Mouse (Mus musculus) c-Kit-positive CD71-positive TER-119-positive erythroid progenitor cells, embryonic 14.5 days (primary cell): ENCODE data around the gene Map4k2.
"Not testable (repeated sequence)": the region's sequence is repeated elsewhere in the genome, so short reads cannot be mapped to it uniquely, and the experiment has no call there.

Source experiments
- DNase-seq: peaks from one replicate; pipeline ENCODE4 v3.0.0-alpha.2; 2013; ENCODE audit warnings: low spot score

Map4k2 gene

DNA sequence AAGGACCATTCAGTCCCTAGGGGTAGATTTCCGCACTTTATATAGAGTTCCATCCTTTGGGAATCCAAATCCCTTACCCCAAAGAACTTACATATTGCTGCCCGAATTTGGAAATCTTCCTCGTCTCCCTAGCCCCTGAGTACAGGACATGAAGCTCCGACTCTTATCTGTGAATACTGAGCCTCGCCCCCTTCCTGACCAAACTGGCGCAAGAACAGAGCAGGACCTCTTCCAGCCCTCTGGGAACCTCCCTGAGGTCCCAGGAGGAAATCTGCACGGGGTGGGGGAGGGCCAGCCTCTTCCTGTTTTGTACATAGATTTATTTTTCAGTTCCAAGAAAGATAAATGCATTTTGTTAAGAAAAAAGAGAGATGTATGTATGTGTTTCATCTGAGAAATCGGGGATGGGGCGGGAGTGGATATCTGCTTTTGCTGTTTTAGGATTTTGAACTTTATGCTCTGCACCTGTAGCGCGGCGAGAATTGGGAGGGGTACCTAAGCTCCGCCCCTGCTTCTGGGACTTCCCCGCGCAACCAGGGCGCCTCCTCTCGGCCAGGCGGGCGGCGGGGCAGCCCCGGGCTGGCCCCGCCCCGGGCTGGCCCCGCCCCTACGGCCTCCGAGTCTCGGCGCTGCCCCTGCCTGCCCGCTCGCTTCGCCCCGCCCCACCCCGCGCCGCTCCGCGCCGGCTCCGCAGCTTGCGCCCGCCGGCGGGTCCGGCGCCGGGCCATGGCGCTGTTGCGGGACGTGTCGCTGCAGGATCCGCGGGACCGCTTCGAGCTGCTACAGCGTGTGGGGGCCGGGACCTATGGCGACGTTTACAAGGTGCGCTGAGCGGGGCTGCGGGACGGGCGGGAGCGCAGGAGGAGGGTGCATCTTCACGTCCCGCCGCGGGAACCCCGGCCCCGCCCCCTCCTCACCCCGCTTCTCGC lies at the start of gene Map4k2:
Gene Map4k2 (plus strand): TSS at position 612 of the 929 bp plus-strand sequence.
- DNase-seq, result peak; percentile 78

DNA sequence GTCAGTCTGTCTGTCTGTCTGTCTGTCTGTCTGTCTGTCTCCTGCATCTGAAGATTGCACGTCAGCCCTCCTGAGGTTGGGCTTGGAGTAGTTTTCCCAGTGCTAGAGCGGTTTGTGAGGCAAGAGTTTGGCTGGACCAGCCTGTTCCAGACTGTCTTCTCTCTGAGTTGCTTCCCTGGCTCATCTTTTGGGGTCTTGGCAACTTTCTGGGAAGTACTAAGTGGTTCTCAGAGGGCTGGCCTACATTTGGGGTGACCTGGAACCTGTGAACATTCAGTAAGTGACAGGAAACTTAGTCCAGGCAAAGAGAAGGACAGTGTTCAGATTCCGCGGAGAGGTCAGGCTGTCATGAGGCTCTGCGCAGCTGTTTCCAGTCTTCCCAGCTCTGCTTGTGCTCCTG lies 48.7 kb upstream of the Map4k2 start:
- DNase-seq, result no peak

DNA sequence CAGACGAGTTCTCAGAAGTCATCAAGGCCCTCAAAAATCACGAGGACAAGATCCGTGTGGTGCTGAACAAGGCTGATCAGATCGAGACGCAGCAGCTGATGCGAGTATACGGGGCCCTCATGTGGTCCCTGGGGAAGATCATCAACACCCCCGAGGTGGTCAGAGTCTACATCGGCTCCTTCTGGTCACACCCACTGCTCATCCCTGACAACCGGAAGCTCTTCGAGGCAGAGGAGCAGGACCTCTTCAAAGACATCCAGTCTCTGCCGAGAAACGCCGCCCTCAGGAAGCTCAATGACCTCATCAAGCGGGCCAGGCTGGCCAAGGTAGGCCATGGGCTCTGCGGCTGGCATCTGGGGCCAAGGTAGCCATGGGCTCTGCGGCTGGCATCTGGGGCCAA lies 46.6 kb upstream of the Map4k2 start:
- DNase-seq, result no peak

DNA sequence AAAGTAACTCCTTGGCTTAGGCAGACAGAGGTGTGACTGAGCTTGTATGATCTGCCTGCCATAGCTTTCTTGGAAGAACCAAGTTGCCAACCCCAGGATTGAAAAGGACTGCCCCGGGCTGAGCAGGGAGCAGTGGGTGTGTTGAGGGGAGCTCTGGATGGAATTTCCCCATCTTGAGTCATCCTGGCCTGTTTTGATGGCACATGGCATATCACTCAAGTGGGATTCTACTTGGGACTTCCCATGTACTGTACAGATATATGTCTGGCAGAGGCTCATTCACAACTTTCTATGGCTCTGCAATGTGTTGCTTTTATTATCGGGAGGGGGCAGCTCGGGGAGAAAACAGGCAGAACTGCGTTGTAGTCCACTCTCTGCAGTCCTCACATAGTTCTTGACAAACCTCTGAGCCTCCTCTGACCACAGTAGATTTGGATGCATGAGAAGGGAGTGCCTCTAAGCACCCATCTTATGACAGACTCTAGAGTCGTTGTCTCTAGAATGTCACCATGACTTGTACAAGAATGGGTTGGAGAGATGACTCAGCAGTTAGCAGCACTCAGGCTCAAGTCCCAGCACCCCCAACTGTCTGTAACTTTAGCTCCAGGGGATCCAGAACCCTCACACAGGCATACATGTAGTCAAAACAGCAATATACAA lies 44.3 kb upstream of the Map4k2 start:
- no peak for DNase-seq

DNA sequence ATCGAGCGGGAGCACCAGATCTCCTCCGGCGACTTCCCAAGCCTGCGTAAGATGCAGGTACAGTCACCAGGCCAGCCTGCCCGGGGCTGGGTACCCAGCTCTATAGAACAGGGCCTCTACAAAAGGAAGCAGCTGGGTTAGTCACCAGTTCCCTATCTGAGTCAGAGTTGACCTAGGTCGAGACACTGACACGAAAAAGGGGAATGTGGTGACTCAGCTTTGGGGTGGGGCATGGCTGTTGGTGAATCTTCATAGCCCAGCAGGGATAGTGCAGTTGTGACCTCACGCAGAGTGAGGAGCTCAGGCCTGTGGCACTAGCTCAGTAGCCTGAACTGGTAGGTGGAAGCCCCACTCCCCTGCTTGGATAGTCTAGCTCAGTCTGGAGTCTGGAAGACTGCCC lies 43.3 kb upstream of the Map4k2 start:
- peak; percentile 79 for DNase-seq

DNA sequence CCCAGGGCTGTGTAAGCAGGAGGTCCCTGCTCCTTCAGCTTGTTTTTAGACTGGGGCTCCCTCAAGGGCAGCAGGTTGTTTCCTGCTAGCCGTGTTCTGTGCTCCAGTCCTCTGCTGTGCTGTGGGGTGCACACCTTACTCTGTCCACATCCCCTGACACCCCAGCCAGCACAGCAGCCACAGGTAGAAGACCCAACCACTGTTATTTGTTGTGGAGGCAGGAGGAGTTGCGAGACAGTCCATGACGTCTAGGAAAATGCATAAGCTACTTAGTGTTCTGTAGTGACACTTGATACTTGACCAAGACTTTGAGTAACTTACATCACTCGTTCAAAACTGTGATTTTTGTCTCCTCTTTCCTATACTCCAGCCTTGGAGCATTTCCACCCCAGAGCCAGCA lies 41.9 kb upstream of the Map4k2 start:
- DNase-seq, result no peak

DNA sequence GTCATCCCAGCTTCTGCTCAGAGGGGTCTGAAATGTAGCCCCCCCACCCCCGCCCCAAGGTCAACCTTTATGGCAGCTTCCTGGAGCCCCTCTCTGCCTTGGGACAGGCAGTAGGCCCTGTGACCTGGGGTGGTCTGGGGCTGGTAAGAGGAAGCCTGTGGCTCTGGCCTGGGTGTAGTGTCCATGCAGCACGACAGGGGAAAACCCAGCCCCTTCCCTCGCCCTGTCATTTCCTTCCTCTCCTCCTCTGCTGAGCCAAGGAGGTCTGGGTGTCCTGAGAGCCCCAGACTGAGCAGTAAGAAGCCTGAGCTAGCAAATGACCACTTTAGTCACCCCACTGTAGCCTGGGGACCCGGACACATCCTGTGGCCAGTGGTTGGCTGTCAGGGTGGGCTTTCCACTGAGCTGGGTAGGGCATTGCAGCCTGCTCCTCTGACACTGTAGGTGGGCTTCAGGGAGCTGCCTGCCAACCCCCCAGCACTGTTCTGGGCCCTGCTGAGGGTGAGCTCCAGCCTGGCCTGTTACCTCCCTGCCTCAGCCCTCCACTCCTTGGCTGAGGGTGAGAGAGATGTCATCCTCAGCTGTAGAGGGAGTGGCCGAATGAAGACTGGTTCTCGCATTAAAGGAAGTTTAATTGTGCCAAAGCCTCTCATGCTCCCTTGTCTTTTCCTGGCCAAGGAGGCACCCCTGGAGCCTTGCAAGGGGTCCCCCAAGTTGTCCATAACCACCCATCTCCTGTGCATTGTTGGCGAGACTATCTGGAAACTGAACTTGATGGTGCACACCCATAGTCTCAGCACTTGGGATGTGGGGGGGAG lies 41.3 kb upstream of the Map4k2 start:
- no peak for DNase-seq

DNA sequence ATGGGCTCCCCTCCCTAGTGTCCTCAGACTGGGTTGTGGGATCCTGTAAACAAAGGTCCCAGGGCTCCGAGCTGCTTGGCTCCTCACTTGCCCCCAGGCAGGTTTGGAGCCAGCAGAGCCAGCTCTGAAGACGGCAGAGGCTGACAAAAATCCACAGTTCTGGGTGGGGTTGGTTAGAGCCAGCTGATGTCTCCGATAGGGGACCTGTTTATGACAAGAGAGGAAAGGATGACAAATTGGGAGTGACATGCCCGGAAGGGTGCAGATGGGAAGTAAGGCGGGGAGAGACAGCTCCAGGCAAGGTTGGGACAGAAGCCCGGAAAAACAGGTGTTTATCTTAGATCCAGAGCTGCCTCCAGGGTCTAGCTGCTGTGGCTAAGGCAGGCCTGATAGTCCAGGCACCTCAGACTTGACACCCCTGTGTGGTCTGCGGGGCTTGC lies 40.5 kb upstream of the Map4k2 start:
- peak; percentile 80 for DNase-seq

DNA sequence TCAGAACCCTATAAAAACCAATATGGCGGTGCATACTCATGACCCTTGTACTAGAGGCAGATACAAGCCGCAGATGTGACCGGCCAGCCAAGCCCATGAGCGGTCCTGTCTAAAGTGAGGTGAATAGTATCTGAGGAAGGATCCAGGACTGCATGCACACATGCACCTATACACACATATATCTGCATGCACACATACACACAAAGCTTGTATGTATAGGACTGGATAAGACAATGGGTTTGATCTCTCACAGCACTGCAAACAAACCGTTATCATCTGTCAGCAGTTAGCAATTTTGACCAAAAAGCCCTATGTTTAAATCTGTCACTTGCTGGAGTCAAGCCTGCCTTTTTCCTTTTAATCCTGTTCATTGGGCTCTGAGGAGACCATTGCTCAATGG lies 38.8 kb upstream of the Map4k2 start:
- no peak for DNase-seq

DNA sequence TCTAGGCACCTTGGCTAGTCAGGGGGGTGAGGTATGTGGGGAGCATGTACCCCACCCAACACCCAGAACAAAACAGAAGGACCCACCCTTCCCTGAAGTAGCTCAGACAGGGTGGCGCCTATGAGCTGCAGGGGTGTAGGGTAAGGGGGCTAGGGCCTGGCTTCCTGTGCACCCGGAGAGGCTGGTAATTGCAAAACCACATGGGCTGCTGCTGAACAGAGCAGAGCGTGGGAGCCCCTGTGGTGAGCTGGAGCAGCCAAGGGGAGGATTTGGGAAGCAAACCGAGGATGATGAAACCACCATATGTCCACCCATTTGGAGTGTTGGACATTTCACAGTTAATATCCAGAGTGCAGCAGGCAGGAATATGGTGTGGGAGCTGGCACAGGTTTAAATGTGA lies 38.4 kb upstream of the Map4k2 start:
- DNase-seq, result no peak

DNA sequence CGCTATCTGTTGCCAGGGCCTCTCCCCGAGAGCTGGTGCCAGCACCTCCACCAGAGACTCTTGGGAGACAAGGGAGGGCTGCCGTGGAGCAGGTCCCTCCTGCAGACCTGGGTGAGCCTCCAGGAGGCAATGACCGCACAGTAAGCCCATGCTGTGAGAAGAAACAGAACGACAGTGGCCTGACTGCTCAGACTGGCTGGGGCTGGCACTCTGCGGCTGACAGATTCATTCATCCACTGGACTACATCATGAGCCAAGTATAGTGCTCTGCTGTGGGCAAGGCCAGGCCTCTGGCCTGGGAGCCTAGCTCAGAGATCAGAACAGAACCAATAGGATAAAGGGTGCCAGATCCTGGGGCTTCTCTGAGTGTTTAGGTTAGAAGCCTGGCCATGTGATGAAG lies 37.1 kb upstream of the Map4k2 start:
- DNase-seq, result no peak

DNA sequence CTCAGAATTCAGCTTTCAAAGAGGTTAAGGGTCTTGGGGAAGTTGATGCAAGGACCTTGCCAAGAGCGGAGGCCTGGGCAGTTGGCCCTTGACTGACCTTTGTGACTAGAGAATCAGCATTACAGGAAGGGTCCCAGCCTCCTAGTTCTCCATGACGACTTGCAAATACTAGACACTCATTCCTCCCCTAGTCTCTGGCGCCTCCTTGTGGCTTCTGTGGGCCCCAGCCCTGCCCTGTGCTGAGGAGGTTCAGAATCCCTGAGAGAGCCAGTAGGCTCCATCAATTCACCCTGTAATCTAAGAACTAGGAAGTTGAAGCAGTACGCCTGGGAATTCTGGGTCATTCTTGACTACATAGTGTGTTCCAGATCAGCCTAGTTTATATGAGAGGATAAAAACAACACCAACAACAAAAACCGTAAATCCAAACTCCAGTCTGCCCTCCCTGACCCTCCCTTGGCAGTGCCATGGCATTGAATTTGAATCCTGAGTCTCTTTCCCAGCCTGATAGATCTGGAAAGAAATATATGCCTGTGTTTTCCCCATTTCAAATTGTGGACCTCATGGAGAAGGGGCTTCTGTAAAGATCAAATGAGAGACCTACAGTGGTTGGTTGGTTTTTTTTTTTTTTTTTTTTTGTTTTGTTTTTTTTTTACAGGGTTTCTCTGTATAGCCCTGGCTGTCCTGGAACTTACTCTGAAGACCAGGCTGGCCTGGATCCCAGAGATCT lies 36.0 kb upstream of the Map4k2 start:
- peak; percentile 94 for DNase-seq

DNA sequence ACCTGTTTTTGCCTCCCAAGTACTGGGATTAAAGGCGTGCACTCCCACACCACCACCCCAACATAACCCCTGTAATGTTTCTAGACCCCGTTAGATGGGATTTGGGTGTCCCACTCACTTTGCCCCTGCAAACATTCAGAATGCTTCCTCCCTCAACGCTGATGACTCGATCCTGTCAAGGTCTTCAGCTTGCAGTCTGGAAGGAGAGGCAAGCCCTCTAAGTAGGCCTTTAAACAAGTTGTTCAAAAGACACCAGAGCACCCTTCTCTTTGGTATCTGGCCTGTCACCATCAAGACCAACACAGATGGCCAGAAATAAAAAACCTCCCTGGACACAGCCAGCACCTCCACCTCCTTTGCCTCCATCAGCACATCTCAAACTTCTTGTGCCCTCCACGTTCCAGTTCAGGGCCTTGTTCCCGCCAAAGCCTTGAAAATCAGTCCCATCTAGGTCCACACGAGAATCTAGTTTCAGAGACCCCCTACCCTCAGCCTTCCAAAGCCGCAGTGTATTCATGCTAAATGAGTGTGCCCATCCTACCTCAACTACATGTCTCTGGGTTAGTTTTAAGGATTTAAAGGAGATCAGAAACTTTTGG lies 35.3 kb upstream of the Map4k2 start:
- no peak for DNase-seq

DNA sequence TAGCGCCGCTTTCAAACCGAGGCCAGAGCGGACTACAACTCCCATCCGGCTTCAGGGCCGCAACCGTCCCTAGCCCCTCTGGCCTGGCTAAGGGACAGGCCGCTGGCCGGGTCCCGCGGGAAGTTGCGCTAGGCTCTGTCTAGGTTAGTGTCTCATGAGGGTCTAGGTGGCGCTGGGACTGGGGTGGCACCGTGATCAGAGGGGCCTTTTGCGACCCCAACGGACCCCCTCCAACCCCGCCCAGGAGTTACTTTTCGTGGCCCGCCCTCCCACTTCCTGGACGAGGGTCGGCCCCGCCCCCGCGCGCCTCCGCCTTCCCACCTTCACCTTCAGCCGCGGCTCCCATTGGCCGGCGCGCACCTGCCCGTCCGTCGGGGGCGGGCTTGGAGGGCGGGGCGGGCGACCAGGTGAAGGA lies 34.8 kb upstream of the Map4k2 start, which contains the start of gene Cdc42bpg:
Gene Cdc42bpg (plus strand): TSS at position 320 of the 415 bp plus-strand sequence.
- DNase-seq, result peak; percentile 81

DNA sequence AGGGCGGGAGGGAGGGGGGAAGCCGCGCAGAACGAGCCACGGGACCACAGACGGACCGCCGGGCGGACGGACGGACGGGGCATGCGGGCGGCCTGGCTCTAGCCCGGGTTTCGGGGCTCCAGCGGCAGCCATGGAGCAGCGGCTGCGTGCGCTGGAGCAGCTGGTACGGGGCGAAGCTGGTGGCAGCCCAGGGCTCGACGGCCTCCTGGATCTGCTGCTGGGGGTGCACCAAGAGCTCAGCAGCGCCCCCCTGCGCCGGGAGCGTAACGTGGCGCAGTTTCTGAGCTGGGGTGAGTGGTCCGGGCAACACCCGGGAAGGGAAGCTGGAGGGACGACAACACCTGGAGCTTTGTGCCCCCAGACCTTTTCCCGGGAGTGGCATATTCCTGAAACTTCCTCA lies 34.3 kb upstream of the Map4k2 start:
- DNase-seq, result peak; percentile 73

DNA sequence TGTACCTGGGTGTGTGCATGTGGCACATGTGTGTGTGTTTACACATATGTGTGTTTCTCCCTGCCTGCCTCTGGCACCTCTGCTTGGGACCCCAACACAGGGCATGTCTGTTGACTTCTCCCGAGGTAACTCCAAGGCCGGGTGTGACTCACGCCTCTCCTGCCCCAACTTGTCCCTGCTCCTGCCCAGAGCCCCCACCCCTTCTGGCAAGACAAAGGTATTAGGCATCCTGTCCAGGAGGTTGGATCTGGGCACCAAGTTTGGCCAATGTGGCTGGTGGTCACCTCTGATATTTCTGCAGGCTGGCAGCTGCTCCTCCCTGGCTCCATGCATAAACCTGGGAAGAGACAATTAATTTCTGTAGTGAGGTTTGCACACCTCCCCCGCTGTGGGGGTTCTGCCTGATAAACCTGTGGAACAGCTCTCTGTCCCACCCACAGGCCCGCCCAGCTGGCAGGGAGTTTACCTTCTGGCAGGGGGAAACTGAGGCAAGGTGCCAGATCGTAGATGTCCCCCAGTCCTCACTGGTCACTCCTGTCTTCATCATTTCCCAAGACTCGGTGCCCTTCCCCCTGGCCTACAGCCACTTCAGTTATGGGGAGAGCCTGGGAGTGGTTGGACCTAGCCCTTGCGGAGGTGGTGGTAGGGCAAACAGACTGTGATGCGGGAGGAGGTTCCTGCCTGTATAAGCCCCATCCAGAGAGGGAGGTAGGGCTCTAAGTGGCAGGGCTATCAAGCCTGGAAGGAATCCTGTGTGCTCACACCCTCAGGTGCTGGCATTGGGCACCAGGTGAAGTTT lies 33.0 kb upstream of the Map4k2 start:
- DNase-seq, result no peak

DNA sequence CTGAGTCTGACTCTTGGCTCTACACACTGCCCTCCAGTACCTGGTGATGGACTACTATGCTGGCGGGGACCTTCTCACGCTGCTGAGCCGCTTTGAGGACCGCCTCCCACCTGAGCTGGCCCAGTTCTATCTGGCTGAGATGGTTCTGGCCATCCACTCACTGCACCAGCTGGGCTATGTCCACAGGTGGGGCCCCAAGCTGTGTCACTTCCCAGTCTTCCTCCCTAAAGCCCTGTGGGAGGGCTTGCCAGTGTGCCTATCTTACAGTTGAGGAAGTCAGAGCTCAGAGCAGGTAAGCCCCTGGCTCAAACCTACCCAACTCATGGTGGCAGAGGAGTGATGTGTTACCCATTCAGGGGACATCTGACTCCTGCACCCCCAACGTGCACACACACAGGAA lies 30.8 kb upstream of the Map4k2 start:
- no peak for DNase-seq

DNA sequence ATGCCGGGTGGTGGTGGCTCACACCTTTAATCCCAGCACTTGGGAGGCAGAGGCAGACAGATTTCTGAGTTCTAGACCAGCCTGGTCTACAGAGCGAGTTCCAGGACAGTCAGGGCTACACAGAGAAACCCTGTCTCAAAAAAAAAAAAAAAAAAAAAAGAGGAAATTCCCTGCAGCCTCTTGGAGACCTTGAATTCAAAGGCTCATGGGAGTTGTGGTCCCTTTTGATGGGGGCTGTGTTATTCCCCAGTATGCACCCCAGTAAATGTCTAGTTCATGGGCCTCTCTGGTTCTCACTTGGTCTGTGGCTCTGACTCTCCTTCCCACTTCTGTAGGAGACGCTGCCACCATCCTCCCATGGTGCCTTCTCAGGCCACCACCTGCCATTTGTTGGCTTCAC lies 29.2 kb upstream of the Map4k2 start:
- DNase-seq, result not testable (repeated sequence)

DNA sequence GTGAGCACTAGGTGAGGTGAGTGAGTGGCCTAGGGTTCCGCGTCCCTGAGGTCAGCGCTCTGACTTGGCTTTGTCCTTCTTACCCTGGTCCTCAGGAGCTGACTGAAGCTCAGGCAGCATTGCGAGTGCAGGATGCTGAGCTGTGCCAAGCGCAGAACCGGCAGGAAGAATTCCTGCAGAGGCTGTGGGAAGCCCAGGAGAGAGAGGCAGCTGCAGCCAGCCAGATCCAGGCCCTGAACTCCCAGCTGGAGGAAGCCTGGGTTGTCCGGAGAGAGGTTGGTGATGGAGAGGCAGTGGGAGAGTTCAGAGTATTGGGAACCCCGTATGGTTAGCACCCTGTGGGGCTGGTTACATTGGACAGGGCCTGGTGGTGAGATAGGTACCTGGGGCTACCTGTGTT lies 27.1 kb upstream of the Map4k2 start:
- DNase-seq, result no peak

DNA sequence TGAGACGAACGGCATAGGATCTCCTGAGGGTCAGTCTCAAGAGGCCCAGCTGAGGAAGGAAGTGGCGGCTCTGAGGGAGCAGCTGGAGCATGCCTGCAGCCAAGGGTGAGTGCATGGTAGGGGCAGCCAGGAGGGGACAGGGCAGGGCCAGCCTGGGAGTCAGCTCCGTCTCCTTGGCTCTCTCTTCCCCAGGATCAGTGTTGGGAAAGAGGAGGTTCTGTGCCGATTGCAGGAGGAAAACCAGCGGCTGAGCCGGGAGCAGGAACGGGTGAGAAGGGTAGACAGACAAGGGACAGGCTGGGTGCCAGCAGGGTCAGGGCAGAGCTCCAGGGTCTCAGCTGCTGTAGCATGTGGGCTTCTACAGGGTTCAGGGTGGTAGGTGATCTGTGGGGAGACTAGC lies 26.4 kb upstream of the Map4k2 start:
- no peak for DNase-seq
